Mouse (Mus musculus): Measurements from ENCODE around the gene Pde7b. TPM values are rescaled to one million over a fixed set of nuclear protein-coding genes. Genes with fewer than 3 reads are reported as not detected.
A peak's percentile ranks its signal among the peaks of the same experiment; 100 is the strongest.

The Pde7b gene
- total and polyA plus RNA-seq, 2 experiments from 2014 or later, result 3.3 to 6.0 TPM

- 38% methylated on average over 2 of the region's 2 CpGs for WGBS
- Histone ChIP-seq H3K4me3 (ENCODE audit: low read depth, low read length) (no peak overlapping the region), H3K4me2 (ENCODE audit: low read depth, low read length, poor library complexity, severe bottlenecking) (no peak overlapping the region), H3K9me3 (ENCODE audit: low read length) (no peaks in the 10 kb centered on the region), H3K27ac (ENCODE audit: low read depth, low read length) (no peak overlapping the region), H3K27me3 (ENCODE audit: insufficient read depth, low read length) (no peaks in the 10 kb centered on the region), H3K4me1 (ENCODE audit: insufficient read depth, low read length) (peaks cover 3% of the 10 kb centered on the region; the same call in 1 of the 2 replicates), H3K36me3 (ENCODE audit: insufficient read depth, low read length) (no peaks in the 10 kb centered on the region), H3K9ac (replicated peaks; ENCODE audit: low read length, poor library complexity, severe bottlenecking) (no peak overlapping the region)
- ATAC-seq (ENCODE audit: low FRiP score) (no peak), DNase-seq (ENCODE audit: low spot score) (no peak)
- TF ChIP-seq CTCF (IDR thresholded peaks at IDR 0.05), result no peak
Observed at GRCm38 (mm10) chr10:20719201-20719600, 5.7 kb downstream of the Pde7b start.

GRCm38 (mm10) chr10:20700633-20701032, 24.2 kb downstream of the Pde7b start:
- WGBS, result 60% methylated on average over 7 of the region's 7 CpGs
- no peak overlapping the region for H3K4me3 ChIP-seq (ENCODE audit: low read depth, low read length)
- no peak overlapping the region for H3K9ac ChIP-seq (replicated peaks; ENCODE audit: low read length, poor library complexity, severe bottlenecking)
- H3K4me1 ChIP-seq (ENCODE audit: insufficient read depth, low read length), result no peaks in the 10 kb centered on the region
- H3K9me3 ChIP-seq (ENCODE audit: low read length), result no peaks in the 10 kb centered on the region
- H3K36me3 ChIP-seq (ENCODE audit: insufficient read depth, low read length), result no peaks in the 10 kb centered on the region
- H3K27ac ChIP-seq (ENCODE audit: low read depth, low read length), result no peak overlapping the region
- ATAC-seq (ENCODE audit: low FRiP score) (0 out of 2 replicates have a peak, but pooled peaks have one; percentile 20), DNase-seq (ENCODE audit: low spot score) (peak; percentile 30)
- TF ChIP-seq CTCF (IDR thresholded peaks at IDR 0.05), result no peak
- no peaks in the 10 kb centered on the region for H3K27me3 ChIP-seq (ENCODE audit: insufficient read depth, low read length)
- H3K4me2 ChIP-seq (ENCODE audit: low read depth, low read length, poor library complexity, severe bottlenecking), result no peak overlapping the region

- H3K4me2 ChIP-seq (ENCODE audit: low read depth, low read length, poor library complexity, severe bottlenecking), result no peak overlapping the region
- no peak for DNase-seq (ENCODE audit: low spot score)
- WGBS, result 90% methylated on average over 9 of the region's 9 CpGs
Observed at GRCm38 (mm10) chr10:20699874-20700273, 25.0 kb downstream of the Pde7b start.

DNA sequence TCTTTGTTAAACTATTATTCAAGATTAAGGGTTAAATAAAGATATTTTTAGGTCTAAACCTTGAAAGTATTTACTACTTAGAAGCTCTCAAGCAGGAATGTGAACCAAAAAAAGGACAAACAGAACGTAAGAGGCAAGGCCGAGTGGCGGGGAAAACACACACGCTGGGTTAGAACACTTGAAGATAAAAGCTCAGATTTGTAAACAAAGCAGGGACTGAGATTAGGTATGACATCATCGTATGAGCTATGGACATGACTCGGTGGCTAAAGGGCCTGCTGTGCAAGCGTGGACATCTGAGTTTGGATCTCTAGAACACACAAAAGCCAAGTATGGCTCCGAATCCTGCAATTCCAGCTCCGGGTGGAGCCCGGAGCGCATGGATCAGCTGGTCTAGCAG, 29.2 kb downstream of the Pde7b start:
- H3K4me2 ChIP-seq (ENCODE audit: low read depth, low read length, poor library complexity, severe bottlenecking), result no peak overlapping the region
- H3K9ac ChIP-seq (replicated peaks; ENCODE audit: low read length, poor library complexity, severe bottlenecking), result no peak overlapping the region
- no peaks in the 10 kb centered on the region for H3K9me3 ChIP-seq (ENCODE audit: low read length)
- no peaks in the 10 kb centered on the region for H3K36me3 ChIP-seq (ENCODE audit: insufficient read depth, low read length)
- H3K27ac ChIP-seq (ENCODE audit: low read depth, low read length), result no peak overlapping the region
- no peaks in the 10 kb centered on the region for H3K4me1 ChIP-seq (ENCODE audit: insufficient read depth, low read length)
- no peaks in the 10 kb centered on the region for H3K27me3 ChIP-seq (ENCODE audit: insufficient read depth, low read length)
- no peak for TF ChIP-seq CTCF (IDR thresholded peaks at IDR 0.05)
- DNase-seq (ENCODE audit: low spot score) (no peak), ATAC-seq (ENCODE audit: low FRiP score) (no peak)
- WGBS, result 86% methylated on average over 11 of the region's 11 CpGs
- no peak overlapping the region for H3K4me3 ChIP-seq (ENCODE audit: low read depth, low read length)

More at GRCm38 (mm10) chr10:20699874-20700273, 25.0 kb downstream of the Pde7b start:
- Histone ChIP-seq H3K9me3 (ENCODE audit: low read length) (no peaks in the 10 kb centered on the region), H3K9ac (replicated peaks; ENCODE audit: low read length, poor library complexity, severe bottlenecking) (no peak overlapping the region), H3K36me3 (ENCODE audit: insufficient read depth, low read length) (no peaks in the 10 kb centered on the region), H3K4me1 (ENCODE audit: insufficient read depth, low read length) (no peaks in the 10 kb centered on the region), H3K27me3 (ENCODE audit: insufficient read depth, low read length) (no peaks in the 10 kb centered on the region), H3K4me3 (ENCODE audit: low read depth, low read length) (no peak overlapping the region), H3K27ac (ENCODE audit: low read depth, low read length) (no peak overlapping the region)
- TF ChIP-seq CTCF (IDR thresholded peaks at IDR 0.05), result no peak
- no peak for ATAC-seq (ENCODE audit: low FRiP score)

- H3K36me3 ChIP-seq (ENCODE audit: insufficient read depth, low read length), result no peaks in the 10 kb centered on the region
- H3K9me3 ChIP-seq (ENCODE audit: low read length), result no peaks in the 10 kb centered on the region
- no peak overlapping the region for H3K27ac ChIP-seq (ENCODE audit: low read depth, low read length)
- 71% methylated on average over 9 of the region's 9 CpGs for WGBS
- no peaks in the 10 kb centered on the region for H3K4me1 ChIP-seq (ENCODE audit: insufficient read depth, low read length)
- no peak for TF ChIP-seq CTCF (IDR thresholded peaks at IDR 0.05)
- no peaks in the 10 kb centered on the region for H3K27me3 ChIP-seq (ENCODE audit: insufficient read depth, low read length)
- no peak overlapping the region for H3K4me3 ChIP-seq (ENCODE audit: low read depth, low read length)
- no peak for ATAC-seq (ENCODE audit: low FRiP score)
- no peak for DNase-seq (ENCODE audit: low spot score)
- no peak overlapping the region for H3K4me2 ChIP-seq (ENCODE audit: low read depth, low read length, poor library complexity, severe bottlenecking)
- no peak overlapping the region for H3K9ac ChIP-seq (replicated peaks; ENCODE audit: low read length, poor library complexity, severe bottlenecking)
Observed at GRCm38 (mm10) chr10:20690002-20690401, 34.9 kb downstream of the Pde7b start.

GRCm38 (mm10) chr10:20684151-20684550, 40.7 kb downstream of the Pde7b start:
- Histone ChIP-seq H3K4me1 (ENCODE audit: insufficient read depth, low read length) (no peaks in the 10 kb centered on the region), H3K27ac (ENCODE audit: low read depth, low read length) (no peak overlapping the region), H3K36me3 (ENCODE audit: insufficient read depth, low read length) (no peaks in the 10 kb centered on the region), H3K4me2 (ENCODE audit: low read depth, low read length, poor library complexity, severe bottlenecking) (no peak overlapping the region), H3K9ac (replicated peaks; ENCODE audit: low read length, poor library complexity, severe bottlenecking) (no peak overlapping the region), H3K27me3 (ENCODE audit: insufficient read depth, low read length) (no peaks in the 10 kb centered on the region), H3K4me3 (ENCODE audit: low read depth, low read length) (no peak overlapping the region), H3K9me3 (ENCODE audit: low read length) (no peaks in the 10 kb centered on the region; the same call in 1 of the 2 replicates)
- TF ChIP-seq CTCF (IDR thresholded peaks at IDR 0.05), result no peak
- ATAC-seq (ENCODE audit: low FRiP score) (no peak), DNase-seq (ENCODE audit: low spot score) (no peak)
- whole genome bisulfite sequencing, result 95% methylated on average over 2 of the region's 2 CpGs

Data from midbrain, postnatal 0 days (tissue).